Mouse (Mus musculus): ENCODE results near the gene Ephb1. TPM values are rescaled to one million over a fixed set of nuclear protein-coding genes. Genes with fewer than 3 reads are reported as not detected.

The Ephb1 gene
- polyA plus RNA-seq, 1 experiment from 2014 or later = 6.1 TPM

DNA sequence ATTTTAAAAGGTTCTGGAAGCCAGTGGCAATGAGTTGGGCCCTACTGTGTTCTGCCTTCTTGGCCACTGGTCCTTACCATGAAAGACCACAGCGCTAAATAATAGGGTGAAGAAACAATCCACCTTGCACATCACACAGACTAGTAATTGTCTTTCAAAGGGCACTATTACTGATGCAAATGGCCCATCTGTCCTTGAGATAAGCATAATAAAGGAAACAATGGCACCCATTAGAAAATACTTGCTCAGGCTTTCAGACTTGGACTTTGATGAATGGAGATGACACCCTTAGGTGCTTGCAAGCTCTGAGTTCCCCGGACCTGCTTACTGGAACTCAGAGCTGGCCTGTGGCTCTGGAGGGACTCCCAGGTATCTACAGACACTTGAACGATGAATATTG, 149.0 kb downstream of the Ephb1 start:
- 73% methylated on average over 3 of the region's 3 CpGs for WGBS
- Histone ChIP-seq H3K4me3 (no peak overlapping the region), H3K27me3 (replicated peaks; ENCODE audit: low read depth, poor library complexity, severe bottlenecking) (peaks cover 25% of the 10 kb centered on the region), H3K9me3 (no peaks in the 10 kb centered on the region), H3K27ac (replicated peaks) (no peak overlapping the region), H3K36me3 (replicated peaks) (no peaks in the 10 kb centered on the region), H3K4me1 (peaks cover under 1% of the 10 kb centered on the region; the same call in 1 of the 2 replicates)
- no peak for DNase-seq (ENCODE audit: low spot score)

DNA sequence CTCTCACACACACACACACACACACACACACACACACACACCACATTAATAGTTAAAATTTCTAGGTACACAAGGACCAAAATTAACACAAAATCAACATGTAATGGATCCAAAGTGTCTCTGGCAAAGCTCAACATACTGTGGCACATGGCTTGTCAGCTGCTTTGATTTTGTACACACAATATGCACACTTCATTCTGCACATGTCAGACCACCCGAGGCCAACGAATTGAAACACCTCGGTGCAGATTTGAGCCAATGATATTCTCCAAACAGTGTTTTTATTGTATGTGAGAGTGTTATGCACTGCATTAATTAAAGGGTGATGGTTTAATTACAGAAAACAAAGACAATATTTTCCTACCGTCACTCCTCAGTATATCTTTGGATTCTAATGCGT, 152.6 kb downstream of the Ephb1 start:
- Histone ChIP-seq H3K36me3 (replicated peaks) (no peaks in the 10 kb centered on the region), H3K27me3 (replicated peaks; ENCODE audit: low read depth, poor library complexity, severe bottlenecking) (peaks cover 14% of the 10 kb centered on the region), H3K4me1 (peaks cover 3% of the 10 kb centered on the region; the same call in 1 of the 2 replicates), H3K4me3 (no peak overlapping the region), H3K9me3 (no peaks in the 10 kb centered on the region), H3K27ac (replicated peaks) (no peak overlapping the region)
- DNase-seq (ENCODE audit: low spot score) = no peak
- 91% methylated on average over 5 of the region's 5 CpGs for WGBS

DNA sequence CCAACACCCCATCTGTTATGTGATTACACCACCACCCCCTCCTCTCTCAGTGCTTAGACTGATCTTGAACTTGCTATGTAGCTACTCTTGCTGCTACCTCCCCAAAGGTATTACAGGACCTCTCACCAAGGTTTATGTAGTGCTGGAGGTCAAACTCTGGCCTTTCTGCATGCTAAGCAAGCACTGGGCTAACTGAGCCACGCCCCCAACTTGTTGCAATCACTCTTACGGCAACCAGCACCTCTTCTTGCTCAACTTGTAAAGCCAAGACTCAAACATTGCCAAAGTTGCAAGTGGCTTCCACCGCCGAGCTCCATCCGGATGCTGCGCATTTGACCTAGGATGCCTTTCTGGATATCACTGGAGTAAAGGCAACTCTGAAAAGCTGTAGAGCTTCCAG, 157.6 kb downstream of the Ephb1 start:
- WGBS = 90% methylated on average over 6 of the region's 6 CpGs
- Histone ChIP-seq H3K9me3 (no peaks in the 10 kb centered on the region), H3K4me1 (peaks cover 22% of the 10 kb centered on the region), H3K27ac (replicated peaks) (no peak overlapping the region), H3K27me3 (replicated peaks; ENCODE audit: low read depth, poor library complexity, severe bottlenecking) (peaks cover 22% of the 10 kb centered on the region), H3K36me3 (replicated peaks) (no peaks in the 10 kb centered on the region), H3K4me3 (no peak overlapping the region)
- no peak for DNase-seq (ENCODE audit: low spot score)

DNA sequence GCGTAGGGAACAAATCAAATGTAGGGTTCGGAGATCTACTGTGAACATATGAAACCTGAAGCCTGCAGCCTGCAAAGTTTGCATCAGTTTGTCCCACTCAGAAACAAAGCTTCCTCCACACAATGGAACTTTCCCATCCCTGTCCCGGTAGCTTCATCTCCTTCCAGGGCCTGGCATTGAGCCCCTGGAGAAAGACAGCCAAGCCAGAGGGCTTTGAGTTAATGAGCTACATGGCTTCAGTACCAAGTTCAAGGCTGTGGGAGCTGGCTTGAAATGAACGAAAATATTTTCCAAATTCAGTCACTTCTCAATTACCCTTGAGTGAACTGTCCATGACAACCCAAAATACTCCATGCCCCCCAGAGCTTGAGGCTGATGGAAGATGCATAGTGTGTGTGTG, 160.4 kb downstream of the Ephb1 start:
- DNase-seq (ENCODE audit: low spot score) = no peak
- Histone ChIP-seq H3K9me3 (no peaks in the 10 kb centered on the region), H3K27me3 (replicated peaks; ENCODE audit: low read depth, poor library complexity, severe bottlenecking) (peaks cover 18% of the 10 kb centered on the region), H3K36me3 (replicated peaks) (no peaks in the 10 kb centered on the region), H3K4me3 (no peak overlapping the region), H3K27ac (replicated peaks) (0 out of 2 replicates have a peak overlapping the region, but pooled peaks have one; percentile 16), H3K4me1 (peaks cover 28% of the 10 kb centered on the region)
- WGBS = 83% methylated on average over 4 of the region's 4 CpGs

DNA sequence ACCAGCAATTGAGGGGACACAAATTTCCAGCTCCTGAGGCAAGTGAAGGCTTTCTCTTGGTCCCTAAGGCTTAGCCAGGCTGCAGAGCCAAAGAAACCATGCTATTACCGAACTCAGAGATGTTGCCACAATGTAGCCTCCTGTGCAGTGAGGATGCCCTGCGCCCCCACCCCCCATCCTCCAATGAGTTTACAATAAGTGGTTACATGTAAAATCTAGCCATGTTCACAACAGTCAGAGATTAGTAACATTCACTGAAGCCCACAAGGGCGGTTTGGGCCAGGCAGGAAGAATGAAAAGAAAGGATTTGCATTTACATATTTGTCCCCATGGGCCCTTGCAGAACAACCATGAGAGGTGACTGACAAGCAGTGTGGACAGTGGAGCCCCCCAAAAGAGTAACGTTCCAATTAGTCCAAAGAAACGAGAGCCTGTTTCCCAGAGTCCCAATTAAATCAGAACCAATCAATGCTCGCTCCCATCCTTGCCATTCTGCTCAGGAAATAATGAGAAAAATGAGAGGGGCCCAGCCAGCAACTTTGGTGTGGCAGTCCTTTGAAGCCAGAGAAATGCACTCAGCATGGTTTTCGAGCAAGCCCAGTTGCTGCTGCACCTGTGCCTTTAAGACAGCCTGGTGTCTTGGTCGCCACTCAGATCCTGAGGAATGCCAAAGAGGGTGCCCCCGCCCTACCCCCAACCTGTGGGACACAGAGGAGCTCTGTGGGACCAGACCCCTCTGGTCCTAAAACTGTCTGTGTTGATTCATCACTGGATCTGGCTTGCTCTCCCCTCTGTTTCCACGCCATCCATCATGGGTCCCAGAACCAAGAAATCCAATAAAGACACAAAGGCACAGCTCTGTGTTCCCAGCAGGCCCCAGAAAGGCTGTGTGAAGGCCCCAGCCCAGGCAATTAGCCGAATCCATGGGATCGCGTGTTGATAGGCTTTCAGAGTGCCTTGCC, 161.5 kb downstream of the Ephb1 start:
- H3K27ac ChIP-seq (replicated peaks) = 0 out of 2 replicates have a peak overlapping the region, but pooled peaks have one; percentile 16
- peak; percentile 14 for DNase-seq (ENCODE audit: low spot score)
- peaks cover 15% of the 10 kb centered on the region; the same call in 1 of the 2 replicates for H3K27me3 ChIP-seq (replicated peaks; ENCODE audit: low read depth, poor library complexity, severe bottlenecking)
- H3K4me3 ChIP-seq = no peak overlapping the region
- WGBS = 57% methylated on average over 13 of the region's 13 CpGs
- no peaks in the 10 kb centered on the region for H3K9me3 ChIP-seq
- no peaks in the 10 kb centered on the region for H3K36me3 ChIP-seq (replicated peaks)
- peaks cover 30% of the 10 kb centered on the region for H3K4me1 ChIP-seq

DNA sequence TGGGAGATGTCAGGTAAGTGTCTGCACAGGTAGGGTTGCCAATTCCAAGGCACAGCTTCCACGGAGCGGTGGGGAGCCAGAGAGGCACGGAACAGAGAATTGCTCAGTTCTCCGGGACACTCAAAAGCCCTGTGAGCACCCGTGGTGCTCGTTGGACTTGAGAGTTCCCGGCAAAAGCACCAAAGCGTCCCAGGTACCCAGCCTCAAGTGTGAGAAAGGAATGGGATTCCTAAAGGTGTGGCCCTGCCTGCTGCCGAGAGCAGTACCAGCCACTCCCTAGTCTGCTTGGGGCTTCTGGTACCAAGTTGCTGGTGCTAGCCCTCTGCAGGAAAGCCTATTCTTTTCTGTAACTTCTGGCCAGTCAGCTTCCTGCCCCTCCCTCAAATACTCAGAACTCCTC, 164.4 kb downstream of the Ephb1 start:
- 87% methylated on average over 9 of the region's 9 CpGs for WGBS
- DNase-seq (ENCODE audit: low spot score) = no peak
- H3K4me1 ChIP-seq = peaks cover 27% of the 10 kb centered on the region
- H3K4me3 ChIP-seq = no peak overlapping the region
- H3K27me3 ChIP-seq (replicated peaks; ENCODE audit: low read depth, poor library complexity, severe bottlenecking) = peaks cover 10% of the 10 kb centered on the region; the same call in 1 of the 2 replicates
- H3K9me3 ChIP-seq = no peaks in the 10 kb centered on the region
- H3K36me3 ChIP-seq (replicated peaks) = no peaks in the 10 kb centered on the region
- no peak overlapping the region for H3K27ac ChIP-seq (replicated peaks)

DNA sequence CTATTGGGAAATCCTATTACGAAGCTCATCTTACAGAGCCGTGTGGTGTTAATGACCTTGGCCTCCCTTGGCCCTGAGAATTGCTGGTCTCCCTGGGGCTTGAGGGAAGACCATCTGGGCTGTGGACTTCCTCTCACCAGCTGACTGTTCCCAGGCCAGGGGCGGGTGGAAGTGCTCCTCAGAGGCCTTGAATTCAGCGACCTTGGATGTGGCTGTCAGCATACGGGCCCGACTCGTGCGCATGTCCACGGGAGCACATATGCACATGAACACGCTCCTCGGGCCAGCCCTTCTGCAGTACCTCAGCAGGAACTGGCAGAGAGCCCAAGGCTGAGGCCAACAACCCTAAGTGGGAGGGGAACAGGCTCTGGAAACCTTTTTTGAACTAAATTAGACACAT, 165.1 kb downstream of the Ephb1 start:
- 76% methylated on average over 11 of the region's 11 CpGs for WGBS
- Histone ChIP-seq H3K36me3 (replicated peaks) (no peaks in the 10 kb centered on the region), H3K27me3 (replicated peaks; ENCODE audit: low read depth, poor library complexity, severe bottlenecking) (peaks cover 11% of the 10 kb centered on the region; the same call in 1 of the 2 replicates), H3K9me3 (no peaks in the 10 kb centered on the region), H3K27ac (replicated peaks) (no peak overlapping the region), H3K4me3 (no peak overlapping the region), H3K4me1 (peaks cover 27% of the 10 kb centered on the region)
- no peak for DNase-seq (ENCODE audit: low spot score)

DNA sequence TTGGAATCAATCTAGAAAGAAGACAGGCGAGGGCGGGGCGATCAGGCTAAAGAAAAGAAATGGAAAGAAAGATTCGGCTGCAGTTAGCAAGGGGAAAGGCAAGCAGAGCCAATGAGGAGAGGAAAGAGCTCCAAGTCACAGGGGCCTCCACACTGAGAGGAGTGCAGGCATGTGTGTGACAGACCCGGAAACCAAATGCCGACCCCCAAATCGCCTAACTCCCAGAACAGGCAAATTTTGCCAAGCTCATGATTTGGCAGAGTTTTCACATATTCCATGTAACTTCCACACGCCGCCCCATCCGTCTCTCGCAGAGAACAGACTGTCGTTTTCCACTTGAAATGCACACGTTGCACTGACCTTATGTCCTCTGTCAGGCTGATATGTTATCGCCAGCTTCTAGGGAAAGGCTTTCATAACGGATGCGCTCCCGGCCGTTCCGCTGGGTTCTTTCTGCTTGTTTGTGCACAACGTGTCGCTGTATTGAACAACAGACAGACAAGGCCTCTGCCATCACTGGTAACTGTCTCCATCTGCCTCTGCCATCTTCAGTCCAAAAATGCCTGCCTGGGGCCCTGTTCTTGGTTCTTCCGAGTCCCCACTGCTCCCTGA, 170.7 kb downstream of the Ephb1 start:
- Histone ChIP-seq H3K27ac (replicated peaks) (no peak overlapping the region; the same call in 1 of the 2 replicates), H3K9me3 (no peaks in the 10 kb centered on the region), H3K4me1 (peaks cover 38% of the 10 kb centered on the region), H3K4me3 (no peak overlapping the region), H3K36me3 (replicated peaks) (no peaks in the 10 kb centered on the region), H3K27me3 (replicated peaks; ENCODE audit: low read depth, poor library complexity, severe bottlenecking) (peaks cover 11% of the 10 kb centered on the region; the same call in 1 of the 2 replicates)
- no peak for DNase-seq (ENCODE audit: low spot score)
- 86% methylated on average over 22 of the region's 22 CpGs for WGBS

DNA sequence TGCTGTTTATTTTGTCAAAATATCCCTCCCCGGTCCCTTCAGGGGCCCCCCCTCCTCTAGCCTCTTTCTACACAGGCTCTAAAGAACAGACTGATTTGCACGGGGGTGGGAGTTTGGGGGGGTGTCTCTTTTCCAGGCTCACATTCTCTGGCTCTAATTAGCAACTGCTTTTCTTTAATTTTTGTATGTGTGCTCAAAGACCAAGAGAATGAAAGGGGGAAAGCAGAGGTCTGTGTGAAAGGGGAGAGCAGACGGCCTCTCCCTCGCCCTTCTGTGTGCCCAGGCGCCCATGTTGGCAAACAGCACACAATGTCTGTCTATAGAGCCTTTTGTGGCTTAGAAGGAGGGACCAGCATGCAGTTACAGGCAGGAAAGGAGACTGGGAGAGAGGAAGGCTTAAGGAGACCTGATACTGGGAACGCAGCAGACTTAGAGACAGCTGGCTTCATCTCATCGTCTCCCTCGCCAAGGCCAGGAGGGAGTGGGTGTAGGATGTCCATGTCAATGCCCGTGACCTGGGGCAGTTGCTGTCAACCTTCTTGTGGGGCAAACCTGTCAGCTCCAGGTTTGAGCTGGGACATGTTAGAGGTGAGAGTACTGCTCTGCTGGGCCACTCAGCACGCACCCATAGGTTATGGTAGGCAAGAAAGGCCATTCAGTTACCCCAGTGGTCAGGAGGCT, 172.5 kb downstream of the Ephb1 start:
- H3K4me1 ChIP-seq = peaks cover 41% of the 10 kb centered on the region
- WGBS = 41% methylated on average over 10 of the region's 10 CpGs

DNA sequence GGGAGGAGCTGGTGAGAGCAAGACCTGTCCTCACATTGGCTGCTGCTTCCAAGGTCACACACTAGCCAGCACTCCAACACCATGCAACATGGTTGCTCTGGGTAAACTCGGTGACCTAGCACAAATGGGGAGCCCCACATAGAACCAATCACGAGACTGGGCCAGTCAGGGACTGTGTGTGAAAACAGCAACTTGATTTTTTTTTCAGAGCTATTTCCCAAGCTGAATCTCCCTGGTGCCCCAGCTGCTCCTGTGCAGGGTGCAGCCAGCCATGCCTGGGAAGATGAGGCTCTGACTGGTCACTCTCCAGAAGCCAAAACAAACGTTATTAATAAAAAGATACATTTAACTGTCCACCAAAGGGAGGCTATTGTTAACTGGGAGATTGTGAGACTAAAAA, 173.2 kb downstream of the Ephb1 start:
- peak; percentile 15 for DNase-seq (ENCODE audit: low spot score)
- Histone ChIP-seq H3K27ac (replicated peaks) (peak overlapping the region; percentile 75), H3K4me3 (no peak overlapping the region), H3K9me3 (no peaks in the 10 kb centered on the region), H3K36me3 (replicated peaks) (no peaks in the 10 kb centered on the region), H3K27me3 (replicated peaks; ENCODE audit: low read depth, poor library complexity, severe bottlenecking) (peaks cover 11% of the 10 kb centered on the region; the same call in 1 of the 2 replicates), H3K4me1 (peaks cover 41% of the 10 kb centered on the region)
- WGBS = 37% methylated on average over 3 of the region's 3 CpGs

More for the DNA sequence above, 172.5 kb downstream of the Ephb1 start:
- peak overlapping the region; percentile 75 for H3K27ac ChIP-seq (replicated peaks)
- H3K27me3 ChIP-seq (replicated peaks; ENCODE audit: low read depth, poor library complexity, severe bottlenecking) = peaks cover 11% of the 10 kb centered on the region; the same call in 1 of the 2 replicates
- H3K4me3 ChIP-seq = no peak overlapping the region
- DNase-seq (ENCODE audit: low spot score) = peak; percentile 23
- H3K9me3 ChIP-seq = no peaks in the 10 kb centered on the region
- no peaks in the 10 kb centered on the region for H3K36me3 ChIP-seq (replicated peaks)

DNA sequence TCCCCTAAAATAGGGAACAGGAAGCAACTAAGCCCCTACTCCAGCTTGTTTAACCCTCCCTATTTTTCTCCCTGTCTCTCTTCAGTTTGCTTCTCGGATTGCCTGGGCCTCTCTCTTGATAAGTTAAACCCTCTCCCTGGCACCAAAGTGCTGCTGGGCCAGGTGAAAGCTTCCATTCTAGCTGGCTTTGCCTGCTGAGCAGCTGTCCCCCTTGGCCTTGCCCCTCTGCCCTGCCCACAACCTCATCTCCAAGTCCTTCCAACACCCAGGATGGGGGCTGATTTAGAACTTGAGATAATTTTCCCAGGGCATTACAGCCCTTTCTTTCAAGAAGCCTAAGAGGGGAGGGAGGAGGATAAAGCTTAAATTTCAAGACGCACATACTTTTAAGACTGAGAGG, 174.0 kb downstream of the Ephb1 start:
- H3K4me3 ChIP-seq = no peak overlapping the region
- H3K4me1 ChIP-seq = peaks cover 41% of the 10 kb centered on the region
- no peaks in the 10 kb centered on the region for H3K36me3 ChIP-seq (replicated peaks)
- peaks cover 7% of the 10 kb centered on the region; the same call in 1 of the 2 replicates for H3K27me3 ChIP-seq (replicated peaks; ENCODE audit: low read depth, poor library complexity, severe bottlenecking)
- WGBS = 42% methylated on average over 2 of the region's 2 CpGs
- H3K27ac ChIP-seq (replicated peaks) = peak overlapping the region; percentile 59
- DNase-seq (ENCODE audit: low spot score) = no peak
- H3K9me3 ChIP-seq = no peaks in the 10 kb centered on the region

DNA sequence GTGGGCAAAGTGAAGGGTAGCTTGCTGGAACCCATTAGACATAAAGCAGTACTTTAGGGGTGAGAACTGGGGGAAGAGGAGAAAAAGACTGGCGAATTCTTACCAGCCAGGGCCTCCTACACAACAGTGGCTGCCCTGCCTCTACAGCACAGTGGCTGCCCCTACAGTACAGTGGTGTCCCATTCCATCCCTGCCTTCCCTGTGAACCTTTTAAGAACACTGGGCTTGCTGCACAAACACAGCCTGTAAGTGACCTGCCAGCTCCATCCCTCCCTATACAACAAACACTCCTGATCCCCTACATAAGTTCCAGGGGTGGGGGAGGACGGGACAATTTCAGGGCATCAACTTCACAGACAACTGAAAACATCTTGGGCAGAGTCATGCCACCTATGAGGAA, 174.4 kb downstream of the Ephb1 start:
- Histone ChIP-seq H3K4me1 (peaks cover 41% of the 10 kb centered on the region), H3K27ac (replicated peaks) (peak overlapping the region; percentile 59; the same call in 1 of the 2 replicates), H3K27me3 (replicated peaks; ENCODE audit: low read depth, poor library complexity, severe bottlenecking) (peaks cover 4% of the 10 kb centered on the region; the same call in 1 of the 2 replicates), H3K9me3 (no peaks in the 10 kb centered on the region), H3K36me3 (replicated peaks) (no peaks in the 10 kb centered on the region), H3K4me3 (no peak overlapping the region)
- WGBS = 56% methylated on average over 2 of the region's 2 CpGs
- no peak for DNase-seq (ENCODE audit: low spot score)
